ENCODE assay signal across 21 mouse cellular contexts in the genomic region with DNA sequence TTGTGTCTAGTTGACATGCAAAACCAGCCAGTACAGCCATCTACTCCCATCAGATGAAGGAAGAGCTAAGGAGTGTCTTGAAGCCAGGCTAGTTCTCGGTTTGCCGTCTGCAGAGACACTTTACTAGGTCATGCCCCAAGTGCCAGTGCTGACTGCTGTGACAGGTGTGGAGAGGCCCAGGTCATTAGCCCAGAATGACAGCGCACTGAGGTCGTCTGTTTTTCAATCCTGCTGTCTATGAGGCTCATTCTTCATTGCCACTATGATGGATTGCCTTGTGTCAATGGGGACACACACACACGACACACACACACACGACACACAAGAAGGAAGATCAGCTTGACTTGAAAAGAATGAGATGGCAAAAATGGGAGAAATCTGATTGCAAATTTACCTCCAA.
DNase-seq lines count a peak whose midpoint lies in the region; ATAC-seq lines count a peak whose summit lies in the region.
"Had no signal": no experiment of that assay in that cellular context is flagged by ENCODE, and none has a peak within 500 bp of the region (broad histone marks: within the 10 kb centered on the region; RNA-seq: fewer than 3 reads in every experiment).

No protein-coding gene starts in this region.

- H3K4me2 ChIP-seq in liver, embryonic 11.5 days, result no peak overlapping the region
- no peak overlapping the region for H3K4me2 ChIP-seq in liver, embryonic 12.5 days
- no peak overlapping the region for H3K4me2 ChIP-seq in hindbrain, embryonic 11.5 days (replicated peaks; ENCODE audit: low read depth, low read length)
- H3K4me2 ChIP-seq in hindbrain, embryonic 16.5 days (ENCODE audit: low read length), result no peak overlapping the region
- H3K4me2 ChIP-seq: embryonic facial prominence, embryonic 15.5 days; forebrain, embryonic 12.5 days; limb, embryonic 15.5 days; liver, embryonic 15.5 days; lung, embryonic 15.5 days; midbrain, embryonic 12.5 days had no signal

- DNase-seq in liver, embryonic 11.5 days (ENCODE audit: low spot score), result peak; percentile 27
- peak; percentile 39 for DNase-seq in hindbrain, embryonic 11.5 days (ENCODE audit: low spot score)
- DNase-seq in layer of hippocampus, postnatal 25 days (ENCODE audit: extremely low spot score in 1 of 2, low spot score in 1 of 2), result no peak
- DNase-seq in left cerebral cortex, adult 18-20 months (ENCODE audit: low spot score in 2 of 2), result no peak
- DNase-seq: cerebellum, adult 18-20 months; right cerebral cortex, postnatal 14 days had no signal

- no peak overlapping the region for H3K4me3 ChIP-seq in liver, embryonic 11.5 days (ENCODE audit: low read depth, low read length)
- no peak overlapping the region for H3K4me3 ChIP-seq in liver, embryonic 12.5 days
- H3K4me3 ChIP-seq in hindbrain, embryonic 11.5 days (ENCODE audit: low read depth, low read length), result no peak overlapping the region
- no peak overlapping the region for H3K4me3 ChIP-seq in hindbrain, embryonic 16.5 days (ENCODE audit: low read length)
- H3K4me3 ChIP-seq: embryonic facial prominence, embryonic 15.5 days; forebrain, embryonic 12.5 days; limb, embryonic 10.5 days; limb, embryonic 15.5 days; liver, embryonic 15.5 days; lung, embryonic 15.5 days; megakaryocyte, embryonic 14.5 days; midbrain, embryonic 12.5 days had no signal

- no peak overlapping the region for H3K9ac ChIP-seq in liver, embryonic 11.5 days (ENCODE audit: low read depth, low read length)
- H3K9ac ChIP-seq in liver, embryonic 12.5 days, result no peak overlapping the region
- H3K9ac ChIP-seq in hindbrain, embryonic 11.5 days (ENCODE audit: low read depth, low read length), result no peak overlapping the region
- H3K9ac ChIP-seq in hindbrain, embryonic 16.5 days (ENCODE audit: low read depth, low read length), result no peak overlapping the region
- H3K9ac ChIP-seq: embryonic facial prominence, embryonic 15.5 days; forebrain, embryonic 12.5 days; forebrain, postnatal 0 days; limb, embryonic 15.5 days; liver, embryonic 15.5 days; lung, embryonic 15.5 days; midbrain, embryonic 12.5 days had no signal

- H3K4me1 ChIP-seq in liver, embryonic 11.5 days (replicated peaks; ENCODE audit: control insufficient read depth, insufficient read depth, low read length), result no peaks in the 10 kb centered on the region
- no peaks in the 10 kb centered on the region for H3K4me1 ChIP-seq in liver, embryonic 12.5 days
- H3K4me1 ChIP-seq in hindbrain, embryonic 11.5 days (replicated peaks; ENCODE audit: control insufficient read depth, insufficient read depth, low read length), result no peaks in the 10 kb centered on the region
- H3K4me1 ChIP-seq in hindbrain, embryonic 16.5 days (ENCODE audit: control insufficient read depth, insufficient read depth, low read depth, low read length), result no peaks in the 10 kb centered on the region
- H3K4me1 ChIP-seq: embryonic facial prominence, embryonic 15.5 days; forebrain, embryonic 12.5 days; limb, embryonic 10.5 days; limb, embryonic 15.5 days; liver, embryonic 15.5 days; lung, embryonic 15.5 days; midbrain, embryonic 12.5 days had no signal

- no peaks in the 10 kb centered on the region for H3K9me3 ChIP-seq in liver, embryonic 11.5 days (ENCODE audit: control insufficient read depth, low read length)
- H3K9me3 ChIP-seq in liver, embryonic 12.5 days (replicated peaks), result no peaks in the 10 kb centered on the region
- H3K9me3 ChIP-seq in hindbrain, embryonic 11.5 days (ENCODE audit: control insufficient read depth, low read length), result no peaks in the 10 kb centered on the region
- H3K9me3 ChIP-seq in hindbrain, embryonic 16.5 days (ENCODE audit: control insufficient read depth, low read length), result no peaks in the 10 kb centered on the region
- H3K9me3 ChIP-seq: embryonic facial prominence, embryonic 15.5 days; forebrain, embryonic 12.5 days; limb, embryonic 10.5 days; limb, embryonic 15.5 days; liver, embryonic 15.5 days; lung, embryonic 15.5 days; megakaryocyte, embryonic 14.5 days; midbrain, embryonic 12.5 days had no signal

- no peaks in the 10 kb centered on the region for H3K36me3 ChIP-seq in liver, embryonic 11.5 days (ENCODE audit: control insufficient read depth, insufficient read depth, low read length)
- H3K36me3 ChIP-seq in liver, embryonic 12.5 days, result no peaks in the 10 kb centered on the region
- H3K36me3 ChIP-seq in hindbrain, embryonic 11.5 days (ENCODE audit: control insufficient read depth, insufficient read depth, low read length), result no peaks in the 10 kb centered on the region
- no peaks in the 10 kb centered on the region for H3K36me3 ChIP-seq in hindbrain, embryonic 16.5 days (ENCODE audit: control insufficient read depth, insufficient read depth, low read length)
- H3K36me3 ChIP-seq: embryonic facial prominence, embryonic 15.5 days; forebrain, embryonic 12.5 days; limb, embryonic 10.5 days; limb, embryonic 15.5 days; liver, embryonic 15.5 days; lung, embryonic 15.5 days; midbrain, embryonic 12.5 days had no signal

- H3K27me3 ChIP-seq in liver, embryonic 11.5 days (replicated peaks; ENCODE audit: control insufficient read depth, insufficient read depth, low read length), result no peaks in the 10 kb centered on the region
- H3K27me3 ChIP-seq in liver, embryonic 12.5 days (replicated peaks), result no peaks in the 10 kb centered on the region
- H3K27me3 ChIP-seq in hindbrain, embryonic 11.5 days (ENCODE audit: control insufficient read depth, insufficient read depth, low read length), result no peaks in the 10 kb centered on the region
- H3K27me3 ChIP-seq in hindbrain, embryonic 16.5 days (replicated peaks; ENCODE audit: control insufficient read depth, insufficient read depth, low read length), result no peaks in the 10 kb centered on the region
- H3K27me3 ChIP-seq: CH12.LX; embryonic facial prominence, embryonic 15.5 days; forebrain, embryonic 12.5 days; limb, embryonic 15.5 days; liver, embryonic 15.5 days; lung, embryonic 15.5 days; midbrain, embryonic 12.5 days had no signal

- WGBS in liver, embryonic 11.5 days, result 80% methylated on average over 6 of the region's 6 CpGs
- WGBS in liver, embryonic 12.5 days (ENCODE audit: insufficient replicate concordance), result 74% methylated on average over 6 of the region's 6 CpGs
- WGBS in hindbrain, embryonic 11.5 days, result 55% methylated on average over 6 of the region's 6 CpGs
- WGBS in hindbrain, embryonic 16.5 days, result 69% methylated on average over 6 of the region's 6 CpGs

- no peak for ATAC-seq in liver, embryonic 11.5 days (replicated peaks; ENCODE audit: low FRiP score)
- no peak for ATAC-seq in liver, embryonic 12.5 days
- ATAC-seq in hindbrain, embryonic 11.5 days (ENCODE audit: low FRiP score), result peak; percentile 73
- peak; percentile 34; the same call in 1 of the 2 replicates for ATAC-seq in hindbrain, embryonic 16.5 days
- no peak for ATAC-seq in megakaryocyte, adult 5-6 weeks (ENCODE audit: poor library complexity, severe bottlenecking)
- ATAC-seq: activated CD4-positive, CD25-positive, alpha-beta regulatory T cell, adult 4 months; forebrain, postnatal 0 days; inflammation-experienced regulatory T-cells, adult 6 months had no signal

- no peak overlapping the region for H3K27ac ChIP-seq in liver, embryonic 11.5 days (ENCODE audit: low read depth, low read length)
- no peak overlapping the region for H3K27ac ChIP-seq in liver, embryonic 12.5 days
- no peak overlapping the region for H3K27ac ChIP-seq in hindbrain, embryonic 11.5 days (ENCODE audit: low read depth, low read length)
- no peak overlapping the region for H3K27ac ChIP-seq in hindbrain, embryonic 16.5 days (ENCODE audit: low read depth, low read length)
- H3K27ac ChIP-seq: embryonic facial prominence, embryonic 15.5 days; forebrain, embryonic 12.5 days; limb, embryonic 10.5 days; limb, embryonic 15.5 days; liver, embryonic 15.5 days; lung, embryonic 15.5 days; midbrain, embryonic 12.5 days had no signal

Comparison
In these comparisons a context has a peak if more than half of its experiments do, and no peak if none do; other contexts are left out.
1. ATAC-seq: peak in hindbrain, embryonic 11.5 days (single experiment) and hindbrain, embryonic 16.5 days (single experiment); none in liver, embryonic 11.5 days (single experiment), liver, embryonic 12.5 days (single experiment) and megakaryocyte, adult 5-6 weeks (single experiment).
2. DNase-seq: peak in liver, embryonic 11.5 days (single experiment) and hindbrain, embryonic 11.5 days (single experiment); none in layer of hippocampus, postnatal 25 days (0 of 2) and left cerebral cortex, adult 18-20 months (0 of 2).